Mouse (Mus musculus): ENCODE data around the gene Gm20696. TPM values are rescaled to one million over a fixed set of nuclear protein-coding genes. Genes with fewer than 3 reads are reported as not detected.

Gm20696 gene
- total RNA-seq, 4 experiments from 2014 or later, result 6.4 to 10.0 (median 7.2) TPM

DNA sequence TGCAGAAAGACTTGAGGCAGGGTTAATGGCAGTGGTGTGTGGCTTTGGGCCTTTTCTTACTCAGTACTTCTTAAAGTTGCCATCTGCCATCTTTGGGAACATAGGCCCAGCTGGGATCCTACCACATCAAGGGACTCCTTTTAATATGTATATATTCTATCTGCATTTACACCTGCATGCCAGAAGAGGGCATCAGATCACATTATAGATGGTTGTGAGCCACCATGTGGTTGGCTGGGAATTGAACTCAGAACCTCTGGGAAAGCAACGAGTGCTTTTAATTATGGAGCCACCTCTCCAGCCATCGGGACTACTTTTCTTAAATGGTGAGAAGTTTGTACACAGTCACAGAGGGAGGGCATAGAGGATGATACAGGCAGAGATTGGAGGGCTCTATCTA lies 93.3 kb downstream of the Gm20696 start:
- DNase-seq (ENCODE audit: low spot score in 2 of 2), result no peak

DNA sequence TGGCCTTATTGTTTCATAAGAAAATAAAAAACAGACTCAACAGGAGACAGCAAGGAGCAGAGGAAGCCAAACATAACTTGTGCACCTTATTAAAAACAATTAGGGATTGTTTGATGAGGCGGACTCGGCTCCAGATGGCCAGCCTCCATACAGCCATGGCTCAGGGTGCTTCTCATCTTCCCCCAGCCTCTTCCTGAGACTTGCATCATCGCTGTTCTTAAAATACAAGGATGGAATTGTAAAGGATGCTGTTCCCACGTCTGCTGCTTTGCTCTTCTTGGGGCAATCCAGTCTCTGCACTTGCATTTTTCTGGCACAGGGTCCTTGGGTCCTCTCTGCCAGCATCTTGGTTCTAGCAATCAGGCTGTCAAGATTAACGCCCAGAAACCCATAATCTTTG lies 94.5 kb downstream of the Gm20696 start:
- no peak for DNase-seq (ENCODE audit: low spot score in 2 of 2)

DNA sequence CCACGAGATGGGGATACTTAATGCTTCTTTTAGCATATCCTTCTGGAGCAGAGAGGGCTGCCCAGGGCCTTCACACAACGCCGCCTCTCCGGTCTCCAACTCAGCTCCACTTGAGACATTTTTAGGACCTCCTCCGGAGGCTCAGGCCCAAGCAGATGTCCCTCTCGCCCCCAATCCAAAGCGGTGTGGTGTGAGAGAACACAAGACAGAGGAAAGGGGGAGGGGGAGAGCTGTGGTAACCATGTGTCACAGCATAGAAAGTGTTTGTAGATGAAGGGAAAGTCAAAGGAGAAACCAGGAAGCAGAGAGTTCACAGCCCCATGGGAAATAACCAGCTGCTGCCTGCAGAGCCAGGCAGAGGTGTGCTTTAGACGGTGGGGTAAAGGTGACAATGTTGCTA lies 99.7 kb downstream of the Gm20696 start:
- no peak for DNase-seq (ENCODE audit: low spot score in 2 of 2)

DNA sequence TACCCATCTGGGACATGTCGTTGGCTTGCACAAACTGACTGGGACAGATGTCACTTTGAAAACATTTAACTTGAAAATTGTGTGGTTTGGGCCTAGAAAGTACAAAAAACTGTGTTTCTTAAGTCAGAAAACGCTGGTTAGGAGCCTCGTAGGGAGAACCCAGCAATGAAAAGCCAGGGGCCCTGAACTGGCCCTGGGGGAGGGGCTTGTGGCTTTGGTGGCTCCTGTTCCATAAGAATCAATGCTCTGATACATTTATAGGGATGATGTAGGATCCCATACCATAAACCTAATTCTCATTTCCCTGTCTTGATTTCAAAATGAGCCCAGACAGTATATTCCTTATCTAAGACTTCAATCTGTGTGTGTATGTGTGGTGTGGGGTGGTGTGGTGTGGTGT lies 101.8 kb downstream of the Gm20696 start:
- no peak for DNase-seq (ENCODE audit: low spot score in 2 of 2)

DNA sequence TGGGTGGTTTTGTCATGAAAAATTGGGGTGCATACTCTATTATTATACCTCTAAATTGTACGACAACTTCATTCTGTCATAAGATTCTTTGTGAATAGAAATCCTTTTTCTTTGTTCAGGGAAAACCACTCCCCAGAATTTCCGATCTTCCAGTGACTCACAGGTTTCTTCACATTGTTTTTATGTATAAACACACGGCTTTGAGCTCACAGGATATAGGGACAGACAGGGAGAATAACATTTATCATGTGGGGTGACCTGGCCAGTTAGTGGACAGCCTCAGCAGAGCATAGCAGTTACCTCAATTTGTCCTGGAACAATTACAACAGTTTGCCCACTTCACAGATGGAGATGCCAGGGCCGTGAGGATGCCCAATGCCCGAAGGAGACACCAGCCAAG lies 109.6 kb downstream of the Gm20696 start:
- no peak for DNase-seq (ENCODE audit: low spot score in 2 of 2)

DNA sequence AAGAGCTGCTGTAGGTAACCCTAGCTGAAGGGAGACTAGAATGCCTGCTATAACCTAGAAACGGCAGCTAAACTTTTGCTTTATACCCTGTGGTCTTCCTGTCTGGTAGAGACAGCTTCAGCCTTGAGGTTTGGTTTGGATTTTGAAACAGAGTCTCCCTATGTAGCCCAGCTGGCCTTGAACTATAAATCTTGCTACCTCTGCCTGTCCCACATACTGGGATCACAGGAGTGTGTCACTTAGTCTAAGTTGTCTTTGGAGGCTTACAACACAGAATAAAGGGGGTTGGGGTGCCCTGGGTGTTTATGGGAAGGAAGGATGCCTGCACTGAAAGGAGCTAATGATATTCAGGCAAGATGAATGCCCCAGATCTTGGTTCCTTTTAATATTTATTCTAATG lies 113.8 kb downstream of the Gm20696 start:
- no peak for DNase-seq (ENCODE audit: low spot score in 2 of 2)

DNA sequence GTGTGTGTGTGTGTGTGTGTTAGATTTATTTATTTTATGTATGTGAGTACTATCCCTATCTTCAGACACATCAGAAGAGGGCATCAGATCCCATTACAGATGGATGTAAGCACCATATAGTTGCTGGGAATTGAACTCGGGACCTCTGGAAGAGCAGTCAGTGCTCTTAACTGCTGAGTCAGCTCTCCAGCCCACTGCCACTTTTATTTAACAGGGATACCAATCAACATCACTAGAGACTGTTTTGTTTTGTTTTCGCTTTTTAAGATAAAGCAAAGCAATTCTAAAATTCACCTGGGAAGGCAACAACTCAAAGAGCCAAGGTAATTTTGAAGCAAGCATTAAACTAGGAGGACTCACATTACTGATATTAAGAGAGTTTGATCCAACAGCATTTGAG lies 120.2 kb downstream of the Gm20696 start:
- no peak for DNase-seq (ENCODE audit: low spot score in 2 of 2)

DNA sequence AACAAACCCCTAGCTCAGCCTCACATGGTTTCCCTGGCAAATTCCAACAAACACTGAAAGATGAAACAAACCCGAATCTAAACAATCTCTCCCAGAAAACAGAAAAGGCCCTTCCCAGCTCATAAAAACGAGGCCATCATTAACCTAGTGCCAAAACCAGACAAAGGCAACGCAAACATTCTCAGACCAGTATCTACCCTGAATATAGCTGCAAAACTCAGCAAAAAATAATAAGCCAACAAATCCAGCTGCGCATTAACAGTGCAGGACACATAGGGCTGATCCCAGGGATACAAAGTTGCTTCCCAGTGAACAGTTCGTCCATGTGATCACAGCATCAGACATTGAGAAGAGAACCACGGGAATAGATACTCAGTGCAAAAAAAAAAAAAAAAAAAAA lies 121.2 kb downstream of the Gm20696 start:
- no peak for DNase-seq (ENCODE audit: low spot score in 2 of 2)

DNA sequence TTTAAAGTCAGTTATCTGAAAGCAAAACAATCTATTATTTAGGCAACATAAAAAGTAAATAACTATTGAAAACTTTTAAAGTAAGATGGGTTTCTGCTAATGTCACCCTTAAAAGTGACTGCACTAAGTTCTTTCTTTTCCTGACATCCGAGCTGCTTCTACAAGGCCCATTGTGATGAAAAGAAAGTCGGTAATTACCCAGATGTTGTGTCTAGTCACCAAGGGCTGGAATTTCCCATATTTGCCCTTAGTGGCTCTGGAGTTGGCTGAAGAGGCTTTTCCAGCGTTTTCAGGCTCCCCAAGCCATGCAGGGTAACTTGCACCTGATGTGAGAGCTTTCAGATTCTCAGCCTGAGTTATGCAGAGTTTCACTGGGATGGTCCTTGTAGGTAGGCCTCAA lies 125.5 kb downstream of the Gm20696 start:
- DNase-seq (ENCODE audit: low spot score in 2 of 2), result no peak

DNA sequence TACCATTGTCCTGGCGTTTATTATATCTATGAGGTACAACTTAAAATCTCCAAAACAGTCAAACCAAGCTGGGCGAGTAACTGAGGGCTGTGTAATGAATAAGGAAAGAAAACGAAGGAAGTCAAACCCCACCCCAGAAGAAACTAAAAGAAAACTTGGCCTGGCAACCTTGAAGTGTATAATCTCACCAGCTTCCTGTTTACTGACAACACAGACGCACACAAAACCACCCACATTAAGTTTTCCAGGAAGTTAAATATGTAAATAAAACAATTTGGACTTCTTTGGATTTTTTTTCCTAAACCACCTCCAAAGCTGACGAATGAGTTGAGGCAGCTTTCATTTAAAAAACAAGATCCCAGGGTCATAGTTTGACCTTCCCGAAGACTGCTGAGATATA lies 125.9 kb downstream of the Gm20696 start:
- DNase-seq (ENCODE audit: low spot score in 2 of 2), result no peak

DNA sequence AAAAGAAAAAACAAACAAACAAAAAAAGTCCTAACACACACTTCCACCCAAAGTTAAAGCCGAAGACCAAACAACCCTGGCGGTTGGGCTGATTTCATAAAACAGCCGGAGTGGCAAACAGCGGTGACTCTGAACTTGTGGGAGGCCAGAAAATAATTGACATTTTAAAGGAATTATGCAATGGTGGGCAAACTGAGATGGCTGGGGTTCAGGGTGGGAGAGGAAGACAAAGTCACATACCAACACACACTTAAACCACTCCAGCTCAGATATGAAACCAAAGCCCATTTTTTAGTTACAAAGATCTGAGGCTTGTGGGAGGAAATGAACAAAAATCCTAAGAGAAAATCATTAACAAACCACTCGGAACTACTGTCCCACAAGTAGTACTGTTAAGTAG lies 126.5 kb downstream of the Gm20696 start:
- DNase-seq (ENCODE audit: low spot score in 2 of 2), result no peak

DNA sequence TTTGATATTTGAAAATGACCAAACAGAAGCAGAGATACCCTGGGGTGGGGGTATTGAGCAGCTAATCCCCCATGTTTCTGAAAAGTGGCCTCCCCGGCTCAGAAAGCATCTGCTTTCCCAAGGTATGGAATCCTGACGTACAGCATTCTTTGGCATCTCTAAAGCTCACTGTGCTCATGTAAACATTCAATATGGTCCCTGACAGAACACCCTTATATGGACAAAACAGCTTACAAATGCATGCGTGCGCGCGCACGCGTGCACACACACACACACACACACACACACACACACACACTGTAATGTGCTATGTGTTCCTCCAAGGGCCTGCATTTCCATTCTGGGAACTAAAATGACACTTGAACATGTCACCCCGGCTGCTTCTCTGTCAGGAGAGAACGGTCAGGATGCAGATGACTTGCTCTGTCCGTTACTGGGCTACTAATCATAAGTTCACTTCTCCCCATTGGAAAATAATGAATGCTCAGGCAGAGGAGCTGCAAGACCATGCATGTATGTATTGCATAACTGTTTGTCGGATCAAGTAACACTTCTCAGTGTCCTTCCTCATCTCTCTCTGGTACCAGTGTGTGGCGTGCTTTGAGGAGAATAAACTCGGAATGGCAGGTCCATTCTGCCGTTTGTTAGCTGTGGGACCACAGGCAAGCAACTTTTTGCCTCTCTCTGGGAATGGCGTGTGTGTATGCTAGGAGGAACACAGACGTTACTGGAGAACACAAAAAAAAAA lies 128.2 kb downstream of the Gm20696 start:
- DNase-seq (ENCODE audit: low spot score in 2 of 2), result no peak

DNA sequence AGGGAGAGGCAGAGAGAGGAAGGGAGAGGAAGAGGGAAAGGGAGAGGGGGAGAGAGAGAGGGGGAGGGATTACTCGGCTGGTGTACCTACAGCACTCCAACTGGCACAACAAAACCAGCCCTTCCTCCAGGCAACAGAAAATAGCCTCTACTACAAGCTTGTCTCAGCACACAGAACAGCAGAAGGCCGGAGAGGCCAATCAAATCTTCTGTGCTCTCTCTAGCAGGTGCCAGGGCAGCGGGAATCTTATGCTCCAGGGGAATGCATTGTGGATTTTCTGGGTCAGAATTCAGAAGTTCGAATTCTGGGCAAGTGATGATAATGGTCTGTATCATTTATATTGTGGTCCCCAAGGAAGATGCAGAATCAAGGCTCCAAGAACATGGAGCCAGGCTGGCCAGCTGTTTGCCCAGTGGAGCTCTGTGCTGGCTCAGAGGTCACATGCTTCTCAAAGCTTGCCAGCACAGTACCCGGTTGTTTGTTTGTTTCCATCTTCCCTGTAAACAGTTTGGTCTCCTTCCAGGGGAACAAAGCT lies 132.3 kb downstream of the Gm20696 start:
- no peak for DNase-seq (ENCODE audit: low spot score in 2 of 2)

DNA sequence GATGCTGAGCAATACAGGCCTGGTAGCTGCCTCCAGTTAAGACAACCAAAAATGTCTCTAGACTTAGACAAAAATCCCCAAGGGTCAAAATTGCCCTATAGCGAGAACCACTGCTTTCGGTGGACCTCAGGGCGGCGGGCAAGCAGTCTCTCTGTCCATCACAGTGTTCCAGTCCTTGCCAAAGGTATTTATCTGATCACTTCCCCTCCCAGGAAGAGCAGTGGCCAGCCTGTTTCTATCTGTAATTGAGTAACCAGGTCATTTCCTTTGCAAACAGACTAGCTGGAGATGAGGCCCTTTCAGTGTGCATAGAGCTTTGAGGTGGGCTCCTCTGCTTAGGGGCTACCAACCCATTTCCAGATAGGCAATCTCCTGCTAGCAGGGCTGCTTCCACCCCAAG lies 134.1 kb downstream of the Gm20696 start:
- no peak for DNase-seq (ENCODE audit: low spot score in 2 of 2)

DNA sequence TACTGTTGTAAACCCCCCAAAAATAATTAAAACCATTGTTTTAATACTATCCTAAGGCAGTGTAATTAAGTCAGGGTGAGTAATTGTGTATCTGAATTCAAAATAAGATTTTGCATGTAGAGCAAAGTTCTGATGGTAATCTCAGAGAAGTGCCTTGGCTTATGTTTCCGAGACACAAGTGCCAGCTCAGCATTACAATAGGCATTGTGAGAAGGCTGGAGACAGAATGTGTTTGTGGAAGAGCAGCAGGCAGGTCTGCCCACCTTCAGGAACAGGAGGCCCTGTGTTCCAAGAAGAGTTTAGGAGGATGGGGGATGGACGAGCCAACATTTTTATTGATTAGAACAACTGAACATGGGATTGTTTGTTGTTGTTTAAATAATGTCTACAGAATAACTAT lies 137.6 kb downstream of the Gm20696 start:
- no peak for DNase-seq (ENCODE audit: low spot score in 2 of 2)

DNA sequence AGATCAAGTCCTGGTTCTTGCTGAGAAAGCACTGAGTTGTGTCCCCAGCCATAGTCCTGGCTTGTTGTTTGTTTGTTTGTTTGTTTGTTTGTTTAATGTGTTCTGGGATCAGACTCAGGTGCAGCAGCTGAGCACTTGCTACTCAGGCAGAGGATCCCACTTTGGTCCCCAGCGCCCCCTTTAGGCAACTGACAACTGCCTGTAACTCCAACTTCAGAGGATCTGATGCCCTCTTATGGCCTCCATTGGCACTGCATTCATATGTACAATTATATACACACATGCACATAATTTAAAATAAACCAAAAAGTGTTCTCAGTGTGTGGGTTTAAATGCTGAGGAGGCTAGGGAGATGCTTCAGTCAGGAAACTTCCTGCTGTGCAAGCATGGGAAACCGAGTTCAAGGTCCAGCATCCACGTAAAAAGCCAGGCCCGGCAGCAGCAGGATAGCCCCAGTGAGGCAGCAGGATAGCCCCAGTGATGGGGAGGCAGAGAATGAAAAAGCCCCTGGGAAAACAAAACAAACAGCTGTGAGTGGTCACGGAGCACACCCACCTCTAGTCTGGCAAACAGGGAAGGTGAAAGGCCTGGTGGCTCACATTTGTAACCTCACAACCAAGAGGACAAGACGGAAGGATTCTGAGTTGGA lies 139.0 kb downstream of the Gm20696 start:
- no peak for DNase-seq (ENCODE audit: low spot score in 2 of 2)

DNA sequence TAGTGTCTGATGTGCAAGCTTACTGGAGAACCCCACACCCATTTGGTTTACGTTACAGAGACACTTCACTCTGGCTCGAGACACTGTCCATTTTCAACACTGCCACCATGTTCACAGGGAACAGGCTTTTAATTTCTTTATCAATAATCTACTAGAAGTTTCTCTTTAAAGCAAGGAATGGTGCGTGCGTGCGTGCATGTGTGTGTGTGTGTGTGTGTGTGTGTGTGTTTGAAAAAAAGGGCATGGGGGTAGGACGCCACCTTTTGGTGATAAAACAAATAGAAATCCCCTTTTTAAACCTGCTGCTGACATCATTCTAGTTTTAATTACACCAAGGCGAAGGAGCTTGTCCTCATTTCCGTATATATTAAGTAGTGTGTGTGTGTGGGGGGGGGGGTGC lies 141.2 kb downstream of the Gm20696 start:
- no peak for DNase-seq (ENCODE audit: low spot score in 2 of 2)

DNA sequence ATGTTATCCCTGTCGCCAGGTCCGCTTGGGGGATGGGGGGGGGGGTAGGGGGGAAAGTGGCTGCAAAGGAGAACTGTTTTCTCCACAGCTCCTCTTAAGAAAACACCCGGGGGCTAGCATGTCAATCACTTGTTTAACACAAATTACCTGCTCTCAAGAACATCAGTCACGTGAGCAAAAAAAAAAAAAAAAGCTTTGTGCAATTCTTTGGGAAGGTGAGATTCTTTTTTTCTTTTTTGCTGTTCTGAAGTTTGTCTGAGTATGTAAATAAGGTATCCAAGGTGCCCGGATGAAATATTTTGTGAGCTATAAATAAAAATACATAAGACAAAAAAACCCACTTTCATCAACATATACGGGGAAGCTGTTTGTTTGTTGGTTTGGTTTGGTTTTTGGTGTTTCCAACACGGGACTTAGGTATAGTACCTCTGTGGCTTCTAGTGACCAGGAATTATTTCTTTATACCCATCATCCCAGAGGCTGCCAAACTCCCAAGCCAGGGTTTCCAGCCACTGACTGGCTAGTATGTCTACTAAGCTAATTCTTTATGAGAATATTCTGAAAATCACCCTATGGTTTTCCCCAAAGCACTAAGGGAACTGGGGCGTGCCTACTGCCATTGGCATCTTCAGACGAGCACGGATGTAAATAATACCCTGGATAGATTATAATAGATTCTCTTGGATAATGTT lies 142.8 kb downstream of the Gm20696 start:
- DNase-seq (ENCODE audit: low spot score in 2 of 2), result no peak

DNA sequence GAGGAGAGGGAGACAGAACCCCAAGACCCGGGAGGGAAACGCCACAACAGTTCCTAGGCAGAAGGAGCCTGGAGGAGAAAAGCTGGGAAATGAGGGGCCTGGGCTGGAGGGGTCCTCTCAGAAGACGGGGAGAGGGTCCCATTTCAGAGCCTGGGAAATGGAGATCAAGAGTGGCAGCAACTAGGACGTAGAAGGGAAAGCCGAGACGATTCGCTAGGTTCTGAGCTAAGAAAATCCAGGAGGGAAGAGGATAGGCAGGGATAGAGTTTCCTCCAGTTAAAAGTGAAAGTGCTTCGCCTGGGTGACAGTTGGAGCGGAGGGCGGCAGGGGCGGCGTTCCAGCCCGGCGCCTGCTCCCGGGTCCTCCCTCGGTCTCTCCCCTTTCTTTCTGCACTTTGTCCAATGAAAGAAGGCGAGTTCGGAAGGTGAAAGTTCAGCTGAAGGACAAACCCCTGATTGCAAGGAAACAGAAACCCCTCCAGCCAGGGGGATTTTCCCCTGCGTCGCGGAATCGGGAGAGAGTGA lies 143.4 kb downstream of the Gm20696 start:
- DNase-seq (ENCODE audit: low spot score in 2 of 2), result peak; percentile 67 to 72

DNA sequence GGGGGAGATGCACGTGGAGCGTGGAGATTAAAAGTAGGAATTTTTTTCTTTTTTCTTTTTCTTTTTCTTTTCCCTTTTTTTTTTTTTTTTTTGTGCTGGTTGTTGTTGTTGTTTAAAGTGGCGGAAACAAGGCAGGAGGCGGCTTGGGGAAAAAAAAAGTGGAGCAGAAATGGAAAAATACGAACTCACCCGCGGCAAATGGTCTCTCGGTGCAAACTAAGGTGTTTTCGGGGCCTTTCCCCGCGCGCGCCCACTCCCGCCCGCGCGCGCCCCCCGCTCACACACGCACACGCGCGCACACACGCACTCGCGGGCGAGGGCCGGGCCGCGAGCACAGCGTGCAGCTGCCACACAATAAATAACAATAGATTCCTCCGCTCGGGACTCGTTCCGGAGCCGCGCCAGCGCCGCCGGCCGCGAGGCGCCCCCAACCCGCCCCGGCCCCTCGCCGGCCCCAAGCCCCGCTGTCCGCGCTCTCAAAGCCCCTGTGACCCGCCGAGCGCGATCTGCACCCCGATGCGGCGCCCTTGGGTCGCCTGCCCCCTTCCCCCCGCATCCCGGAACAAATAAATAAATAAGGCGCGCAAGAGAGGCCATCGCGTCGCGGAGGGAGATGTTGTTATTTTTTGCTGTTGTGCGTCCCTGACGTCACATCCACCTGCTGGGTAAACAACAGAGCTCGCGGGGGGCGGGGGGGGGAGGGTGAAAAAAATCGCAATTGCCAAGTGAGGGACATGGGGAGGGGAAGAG lies 144.1 kb downstream of the Gm20696 start, which contains the start of gene Foxp1:
Gene Foxp1 (minus strand): TSS at position 363 of the 750 bp plus-strand sequence.
- DNase-seq (ENCODE audit: low spot score in 2 of 2), result peak; percentile 62 to 82

DNA sequence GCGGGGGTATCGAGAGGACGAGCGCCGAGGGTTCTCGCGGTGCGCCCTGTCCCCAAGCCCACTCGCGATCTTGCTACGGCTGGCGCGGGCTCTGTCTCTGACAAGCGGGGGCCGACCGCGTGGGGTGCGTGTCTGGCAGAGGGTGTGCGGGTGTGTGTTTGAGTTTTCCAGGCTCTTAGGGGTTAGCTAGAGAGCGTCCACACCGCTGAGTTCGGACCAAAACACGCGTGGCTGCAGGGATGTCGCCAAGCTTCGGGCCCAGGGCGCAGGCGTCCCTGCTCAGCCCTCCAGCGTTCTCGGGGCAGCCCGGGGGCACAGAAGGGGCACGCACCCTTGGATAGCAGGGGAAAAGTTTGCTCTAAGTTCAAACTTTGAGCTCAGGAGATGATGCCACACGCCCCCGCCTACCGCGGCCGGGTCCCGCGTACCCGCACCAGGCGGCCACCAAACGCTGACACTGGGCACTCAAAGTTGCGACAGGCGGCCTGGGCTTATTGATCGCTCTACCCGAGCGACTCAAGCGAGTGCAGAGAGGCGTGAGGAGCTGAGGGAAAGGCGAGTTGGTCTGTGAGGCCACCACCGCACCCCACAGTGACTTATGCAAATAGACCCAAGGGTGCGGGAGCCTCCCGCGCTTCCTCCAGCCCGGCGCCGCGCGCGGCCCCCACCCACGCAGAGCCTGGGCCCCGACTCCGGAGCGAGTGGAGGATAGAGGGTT lies 144.8 kb downstream of the Gm20696 start:
- DNase-seq (ENCODE audit: low spot score in 2 of 2), result peak; percentile 36 to 39

All from layer of hippocampus, adult 8-10 months (tissue).